In the genomic region with DNA sequence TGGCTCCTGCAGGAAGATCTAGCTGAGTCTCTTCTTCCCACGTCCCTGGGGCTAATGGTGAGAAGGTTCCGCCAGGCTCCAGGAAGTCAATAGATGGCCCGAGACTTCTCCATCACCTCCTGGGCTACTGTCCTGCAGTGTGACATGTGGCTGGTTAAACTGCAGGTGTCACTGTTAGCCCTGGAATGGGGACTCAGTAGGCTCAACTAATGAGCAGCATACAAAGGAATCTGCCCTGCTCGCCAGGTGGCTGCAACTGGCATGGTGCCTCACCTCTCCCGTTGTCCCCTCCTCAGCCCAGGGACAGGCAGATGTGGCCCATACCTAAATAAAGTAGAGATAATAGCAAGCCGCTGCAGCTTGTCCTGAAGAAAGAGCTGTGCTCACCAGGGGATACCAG, we compare ENCODE assay signal across 10 mouse cellular contexts.
DNase-seq lines count a peak whose midpoint lies in the region; ATAC-seq lines count a peak whose summit lies in the region.
"Had no signal": no experiment of that assay in that cellular context is flagged by ENCODE, and none has a peak within 500 bp of the region (broad histone marks: within the 10 kb centered on the region; RNA-seq: fewer than 3 reads in every experiment).

No protein-coding gene starts in this region.

- DNase-seq in cerebellum, adult 11 months, result peak; percentile 19
- no peak for DNase-seq in cerebellum, adult 8-10 months
- no peak for DNase-seq in neural tube, embryonic 10.5 days (ENCODE audit: extremely low spot score, low spot score)
- no peak for DNase-seq in adrenal gland, adult (ENCODE audit: inconsistent age in 2 of 2, low spot score in 1 of 2)
- no peak for DNase-seq in spleen, postnatal 10 days (ENCODE audit: low spot score in 2 of 2)

- 35% methylated on average over 6 of the region's 6 CpGs for WGBS in neural tube, embryonic 14.5 days

- no peaks in the 10 kb centered on the region for H3K27me3 ChIP-seq in neural tube, embryonic 14.5 days (ENCODE audit: control insufficient read depth, insufficient read depth, low read length)
- H3K27me3 ChIP-seq: lung, embryonic 15.5 days had no signal

- no peak overlapping the region for H3K27ac ChIP-seq in neural tube, embryonic 14.5 days (ENCODE audit: low read depth, low read length)
- H3K27ac ChIP-seq: lung, embryonic 15.5 days had no signal

- no peak overlapping the region for H3K4me3 ChIP-seq in neural tube, embryonic 14.5 days (ENCODE audit: low read depth, low read length)
- H3K4me3 ChIP-seq: erythroblast, embryonic 14.5 days; lung, embryonic 15.5 days had no signal

- H3K36me3 ChIP-seq in neural tube, embryonic 14.5 days (ENCODE audit: control insufficient read depth, insufficient read depth, low read length), result no peaks in the 10 kb centered on the region
- H3K36me3 ChIP-seq: lung, embryonic 15.5 days had no signal

- peak; percentile 73 for ATAC-seq in neural tube, embryonic 14.5 days (ENCODE audit: low read depth)
- peak; percentile 75 to 78 for ATAC-seq in hematopoietic stem cell, adult 5-6 weeks (replicated peaks in 1 of 2; ENCODE audit: insufficient read depth in 1 of 2, low FRiP score in 2 of 2, low TSS enrichment in 1 of 2, low read depth in 1 of 2, poor library complexity in 2 of 2, severe bottlenecking in 2 of 2)
- peak; percentile 79 for ATAC-seq in megakaryocyte progenitor cell, adult 5-6 weeks (replicated peaks; ENCODE audit: poor library complexity)

- no peaks in the 10 kb centered on the region for H3K9me3 ChIP-seq in neural tube, embryonic 14.5 days (ENCODE audit: control insufficient read depth, low read length)
- H3K9me3 ChIP-seq: lung, embryonic 15.5 days had no signal

- no peak overlapping the region for H3K4me2 ChIP-seq in neural tube, embryonic 14.5 days (ENCODE audit: low read depth, low read length)
- H3K4me2 ChIP-seq: lung, embryonic 15.5 days had no signal

- H3K4me1 ChIP-seq in neural tube, embryonic 14.5 days (ENCODE audit: control insufficient read depth, insufficient read depth, low read length), result peaks cover 24% of the 10 kb centered on the region
- H3K4me1 ChIP-seq: lung, embryonic 15.5 days had no signal

- no peak overlapping the region for H3K9ac ChIP-seq in neural tube, embryonic 14.5 days (replicated peaks; ENCODE audit: low read depth, low read length)
- H3K9ac ChIP-seq: lung, embryonic 15.5 days had no signal
